Mouse (Mus musculus): ENCODE results near the gene Ctnnbl1. TPM values are rescaled to one million over a fixed set of nuclear protein-coding genes. Genes with fewer than 3 reads are reported as not detected.

Gene Ctnnbl1
- polyA plus RNA-seq, 1 experiment from 2014 or later, result 35.6 TPM

- Histone ChIP-seq H3K4me3 (ENCODE audit: inconsistent target) (no peak overlapping the region), H3K27ac (no peak overlapping the region)
- 86% methylated on average over 6 of the region's 6 CpGs for WGBS (ENCODE audit: missing documents)
Observed at GRCm38 (mm10) chr2:157841121-157841520, 103.9 kb downstream of the Ctnnbl1 start.

DNA sequence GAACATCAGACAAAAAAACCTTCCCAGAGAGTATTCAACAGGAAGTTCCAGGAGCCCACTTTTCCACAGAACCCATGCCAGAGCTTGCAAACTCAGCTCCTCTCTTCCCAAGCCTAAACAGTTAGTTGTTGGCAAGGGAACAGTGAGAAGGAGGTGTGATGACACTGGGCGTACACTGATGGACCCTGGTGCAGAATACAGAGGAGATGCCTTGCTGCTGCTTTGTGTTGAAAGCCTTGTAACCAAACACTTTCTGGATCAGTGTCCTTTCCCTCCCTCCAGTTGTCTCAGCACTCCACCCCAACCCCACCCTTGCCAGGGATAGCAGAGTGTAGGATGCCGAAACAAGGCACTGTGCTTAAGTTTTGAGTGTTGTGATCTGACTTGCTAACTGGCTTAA, 107.5 kb downstream of the Ctnnbl1 start:
- no peaks in the 10 kb centered on the region for H3K79me2 ChIP-seq (ENCODE audit: inconsistent target)
- 90% methylated on average over 2 of the region's 2 CpGs for WGBS (ENCODE audit: missing documents)
- H3K36me3 ChIP-seq (ENCODE audit: inconsistent target), result no peaks in the 10 kb centered on the region
- no peak overlapping the region for H3K4me3 ChIP-seq (ENCODE audit: inconsistent target)
- H3K27ac ChIP-seq, result no peak overlapping the region

More at GRCm38 (mm10) chr2:157841121-157841520, 103.9 kb downstream of the Ctnnbl1 start:
- Histone ChIP-seq H3K36me3 (ENCODE audit: inconsistent target) (no peaks in the 10 kb centered on the region), H3K79me2 (ENCODE audit: inconsistent target) (no peaks in the 10 kb centered on the region)

- Histone ChIP-seq H3K27ac (no peak overlapping the region), H3K36me3 (ENCODE audit: inconsistent target) (no peaks in the 10 kb centered on the region)
- WGBS (ENCODE audit: missing documents), result 64% methylated on average over 5 of the region's 5 CpGs
Observed at GRCm38 (mm10) chr2:157845831-157846230, 108.6 kb downstream of the Ctnnbl1 start.

DNA sequence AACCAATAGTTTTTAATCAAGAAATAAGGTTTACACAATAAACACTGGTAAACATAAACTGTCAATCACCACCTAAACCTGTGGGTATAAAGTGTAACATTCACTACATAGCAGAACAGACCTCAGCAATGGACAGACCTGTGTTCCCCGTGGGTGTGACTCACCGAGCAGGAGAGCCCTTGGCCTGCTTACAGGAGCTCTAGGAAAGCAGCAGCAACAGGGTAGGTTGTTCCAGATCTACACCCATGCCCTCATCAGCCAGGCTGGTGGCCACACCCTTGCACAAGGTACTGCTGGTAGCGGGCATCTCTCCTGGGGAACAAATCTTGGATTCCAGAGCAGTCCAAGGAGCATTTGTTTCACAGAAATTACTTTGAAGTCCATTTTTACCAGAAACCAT, 115.9 kb downstream of the Ctnnbl1 start:
- WGBS (ENCODE audit: missing documents), result 91% methylated on average over 3 of the region's 3 CpGs
- Histone ChIP-seq H3K36me3 (ENCODE audit: inconsistent target) (no peaks in the 10 kb centered on the region), H3K4me3 (ENCODE audit: inconsistent target) (no peak overlapping the region), H3K27ac (no peak overlapping the region), H3K79me2 (ENCODE audit: inconsistent target) (no peaks in the 10 kb centered on the region)

More at GRCm38 (mm10) chr2:157845831-157846230, 108.6 kb downstream of the Ctnnbl1 start:
- Histone ChIP-seq H3K4me3 (ENCODE audit: inconsistent target) (no peak overlapping the region), H3K79me2 (ENCODE audit: inconsistent target) (no peaks in the 10 kb centered on the region)

- Histone ChIP-seq H3K79me2 (ENCODE audit: inconsistent target) (no peaks in the 10 kb centered on the region), H3K4me3 (ENCODE audit: inconsistent target) (no peak overlapping the region), H3K36me3 (ENCODE audit: inconsistent target) (no peaks in the 10 kb centered on the region), H3K27ac (no peak overlapping the region)
- WGBS (ENCODE audit: missing documents), result 96% methylated on average over 6 of the region's 6 CpGs
Observed at GRCm38 (mm10) chr2:157855814-157856213, 118.6 kb downstream of the Ctnnbl1 start.

DNA sequence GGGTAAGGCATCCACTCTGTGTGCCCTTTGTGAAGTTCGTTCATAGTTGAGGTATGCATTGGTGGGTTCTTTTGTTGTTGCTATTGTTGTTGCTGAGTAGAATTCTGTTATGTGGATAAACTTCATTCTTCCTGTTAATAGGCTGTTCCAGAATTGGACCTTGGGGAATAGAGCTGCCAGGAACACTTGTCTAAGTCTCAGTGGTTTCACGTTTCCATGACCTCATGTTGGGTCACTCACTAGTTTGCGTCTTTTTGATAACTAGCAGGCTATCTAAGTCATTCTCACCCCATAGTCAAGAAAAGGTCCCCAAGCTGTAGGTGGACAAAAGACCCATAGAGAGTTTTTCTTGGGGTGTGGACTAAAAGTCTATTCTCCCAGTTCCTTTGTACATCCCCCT, 120.3 kb downstream of the Ctnnbl1 start:
- no peak overlapping the region for H3K4me3 ChIP-seq (ENCODE audit: inconsistent target)
- H3K36me3 ChIP-seq (ENCODE audit: inconsistent target), result no peaks in the 10 kb centered on the region
- no peaks in the 10 kb centered on the region for H3K79me2 ChIP-seq (ENCODE audit: inconsistent target)
- no peak overlapping the region for H3K27ac ChIP-seq
- 100% methylated on average over 3 of the region's 3 CpGs for WGBS (ENCODE audit: missing documents)

DNA sequence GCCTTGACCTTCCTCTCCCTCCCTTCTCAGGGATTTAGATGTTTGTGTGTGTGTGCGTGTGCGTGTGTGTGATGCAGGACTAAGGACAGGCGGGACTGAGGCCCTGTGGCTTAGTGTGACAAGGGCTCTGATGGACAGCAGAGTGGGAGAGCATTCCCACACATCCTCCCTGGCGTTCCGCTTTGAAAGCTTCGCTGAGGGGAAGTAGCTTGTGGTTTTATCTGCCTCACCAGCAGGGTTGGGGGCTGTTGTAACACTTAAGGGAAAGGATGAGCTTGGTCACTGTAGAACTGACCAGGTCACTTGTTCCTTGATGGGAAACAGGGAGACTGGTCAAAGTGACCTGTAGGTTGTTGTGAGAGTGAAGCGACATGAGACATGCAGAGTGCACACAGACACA, 121.1 kb downstream of the Ctnnbl1 start:
- Histone ChIP-seq H3K4me3 (ENCODE audit: inconsistent target) (no peak overlapping the region), H3K36me3 (ENCODE audit: inconsistent target) (no peaks in the 10 kb centered on the region), H3K27ac (no peak overlapping the region), H3K79me2 (ENCODE audit: inconsistent target) (no peaks in the 10 kb centered on the region)
- 38% methylated on average over 7 of the region's 7 CpGs for WGBS (ENCODE audit: missing documents)

- no peaks in the 10 kb centered on the region for H3K79me2 ChIP-seq (ENCODE audit: inconsistent target)
- no peaks in the 10 kb centered on the region for H3K36me3 ChIP-seq (ENCODE audit: inconsistent target)
- 86% methylated on average over 8 of the region's 8 CpGs for WGBS (ENCODE audit: missing documents)
- no peak overlapping the region for H3K27ac ChIP-seq
- H3K4me3 ChIP-seq (ENCODE audit: inconsistent target), result no peak overlapping the region
Observed at GRCm38 (mm10) chr2:157859046-157859701, 122.0 kb downstream of the Ctnnbl1 start.

DNA sequence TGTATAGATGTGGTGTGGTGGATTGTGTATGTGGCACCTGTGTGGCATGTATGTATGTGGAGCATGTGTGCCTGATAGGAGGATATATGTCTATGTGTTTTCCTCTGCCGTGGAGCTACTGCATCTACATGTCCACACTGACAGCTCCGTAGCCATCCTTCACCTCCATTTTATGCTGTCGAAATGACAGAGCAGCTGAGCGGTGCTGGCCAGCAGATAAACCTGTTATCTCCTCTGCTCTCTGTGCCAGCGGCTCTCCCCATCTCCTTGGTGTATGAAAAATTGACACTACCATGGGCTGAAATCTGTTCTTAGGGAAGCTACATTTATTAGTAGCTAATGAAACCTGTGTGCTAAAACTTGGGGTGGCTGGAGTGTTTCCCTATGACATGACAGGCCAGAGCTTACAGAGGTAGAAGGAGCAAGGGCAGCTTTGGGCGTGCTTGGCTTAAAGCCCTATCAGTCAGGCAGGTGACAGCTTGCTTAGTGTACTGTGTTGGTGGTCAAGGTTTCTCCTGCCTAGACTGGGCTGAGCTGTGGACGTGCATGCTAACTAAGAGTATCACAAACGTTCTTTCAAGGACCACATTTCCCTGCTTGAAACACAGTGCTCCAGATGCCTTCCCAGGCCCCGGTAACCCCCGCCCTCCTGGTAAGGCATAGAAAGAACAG, 124.2 kb downstream of the Ctnnbl1 start:
- no peaks in the 10 kb centered on the region for H3K79me2 ChIP-seq (ENCODE audit: inconsistent target)
- H3K36me3 ChIP-seq (ENCODE audit: inconsistent target), result no peaks in the 10 kb centered on the region
- H3K27ac ChIP-seq, result no peak overlapping the region
- no peak overlapping the region for H3K4me3 ChIP-seq (ENCODE audit: inconsistent target)
- WGBS (ENCODE audit: missing documents), result 93% methylated on average over 10 of the region's 10 CpGs

DNA sequence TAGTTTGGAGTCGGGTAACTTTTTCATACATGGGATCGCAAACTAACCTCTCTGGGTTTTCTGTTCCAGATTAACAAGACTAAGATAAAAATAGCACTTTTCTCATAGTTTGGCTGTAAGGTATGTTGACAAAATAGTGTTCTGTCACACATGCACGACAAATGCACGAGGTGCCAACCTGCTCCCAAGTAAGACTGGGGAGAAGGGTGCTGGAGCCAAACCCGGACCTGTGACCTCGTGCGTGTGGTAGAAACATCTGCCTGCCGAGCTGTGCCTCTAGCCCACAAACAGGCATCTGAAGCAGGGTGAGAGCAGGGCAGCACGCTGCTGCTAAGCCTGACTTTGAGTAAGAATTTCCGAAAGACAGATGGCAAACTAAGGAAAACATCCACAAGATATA, 125.1 kb downstream of the Ctnnbl1 start:
- Histone ChIP-seq H3K4me3 (ENCODE audit: inconsistent target) (no peak overlapping the region), H3K36me3 (ENCODE audit: inconsistent target) (no peaks in the 10 kb centered on the region), H3K79me2 (ENCODE audit: inconsistent target) (no peaks in the 10 kb centered on the region), H3K27ac (no peak overlapping the region)
- 92% methylated on average over 10 of the region's 10 CpGs for WGBS (ENCODE audit: missing documents)

DNA sequence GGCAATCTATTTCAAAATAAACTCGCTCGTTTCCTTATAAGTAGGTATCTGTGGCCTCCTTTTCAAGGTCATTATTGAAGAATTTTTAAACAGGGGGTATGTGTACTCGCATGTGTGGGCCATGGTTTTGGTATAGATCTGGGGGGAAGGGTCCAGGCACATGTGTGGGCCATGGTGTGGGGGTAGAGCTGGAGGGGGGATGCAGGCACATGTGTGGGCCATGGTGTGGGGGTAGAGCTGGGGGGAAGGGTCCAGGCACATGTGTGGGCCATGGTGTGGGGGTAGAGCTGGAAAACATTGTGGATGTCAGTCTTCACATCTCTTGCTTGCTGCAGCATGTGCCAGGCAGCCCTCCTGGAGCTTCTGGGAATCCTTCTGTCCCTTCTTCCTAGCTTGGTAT, 129.9 kb downstream of the Ctnnbl1 start:
- 88% methylated on average over 3 of the region's 3 CpGs for WGBS (ENCODE audit: missing documents)
- Histone ChIP-seq H3K36me3 (ENCODE audit: inconsistent target) (no peaks in the 10 kb centered on the region; the same call in 1 of the 2 replicates), H3K27ac (no peak overlapping the region), H3K79me2 (ENCODE audit: inconsistent target) (no peaks in the 10 kb centered on the region), H3K4me3 (ENCODE audit: inconsistent target) (no peak overlapping the region)

DNA sequence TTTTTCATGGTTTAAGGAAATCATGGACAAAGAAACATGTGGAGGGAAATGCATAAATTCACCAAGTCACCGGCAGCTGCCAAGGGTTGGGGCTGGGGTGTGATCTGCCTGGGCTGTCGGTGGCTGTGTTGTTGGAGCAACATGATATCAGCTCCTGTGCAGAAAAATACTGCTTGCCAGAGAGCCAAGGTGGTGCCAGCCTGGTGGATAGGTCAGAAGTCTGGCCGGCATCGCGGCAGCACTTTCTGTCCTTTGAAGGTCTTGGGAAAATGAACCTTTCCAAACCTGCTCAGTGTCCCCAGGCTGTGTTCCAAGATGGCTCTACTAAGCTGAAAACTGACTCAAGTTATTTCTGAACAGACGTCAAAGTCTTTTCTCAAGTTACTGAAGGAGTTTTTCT, 133.0 kb downstream of the Ctnnbl1 start:
- Histone ChIP-seq H3K36me3 (ENCODE audit: inconsistent target) (no peaks in the 10 kb centered on the region; the same call in 1 of the 2 replicates), H3K27ac (no peak overlapping the region), H3K4me3 (ENCODE audit: inconsistent target) (no peak overlapping the region), H3K79me2 (ENCODE audit: inconsistent target) (no peaks in the 10 kb centered on the region)
- 90% methylated on average over 6 of the region's 6 CpGs for WGBS (ENCODE audit: missing documents)

GRCm38 (mm10) chr2:157873223-157873622, 136.0 kb downstream of the Ctnnbl1 start:
- 87% methylated on average over 6 of the region's 6 CpGs for WGBS (ENCODE audit: missing documents)
- no peak overlapping the region for H3K4me3 ChIP-seq (ENCODE audit: inconsistent target)
- H3K27ac ChIP-seq, result no peak overlapping the region
- no peaks in the 10 kb centered on the region for H3K79me2 ChIP-seq (ENCODE audit: inconsistent target)
- H3K36me3 ChIP-seq (ENCODE audit: inconsistent target), result no peaks in the 10 kb centered on the region; the same call in 1 of the 2 replicates

DNA sequence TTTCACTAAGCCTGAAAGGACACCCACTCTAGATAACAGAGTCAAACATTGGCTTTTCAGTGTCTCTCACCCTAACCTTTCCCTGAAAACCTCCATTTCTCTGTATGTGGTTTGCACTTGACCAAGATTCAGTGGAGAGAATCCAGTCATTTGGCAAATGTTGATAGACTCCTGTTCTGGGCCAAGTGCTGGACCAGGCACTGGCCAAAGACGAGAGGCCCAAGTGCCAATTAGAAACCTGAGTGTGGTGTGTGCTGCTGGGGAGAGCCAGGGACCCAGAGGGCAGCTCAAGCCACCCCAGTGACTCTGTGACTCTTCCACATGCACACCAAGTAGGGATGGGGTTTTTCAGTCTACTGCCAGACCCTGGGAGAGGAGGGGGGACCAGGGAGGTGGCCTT, 136.5 kb downstream of the Ctnnbl1 start:
- Histone ChIP-seq H3K4me3 (ENCODE audit: inconsistent target) (no peak overlapping the region), H3K36me3 (ENCODE audit: inconsistent target) (no peaks in the 10 kb centered on the region; the same call in 1 of the 2 replicates), H3K79me2 (ENCODE audit: inconsistent target) (no peaks in the 10 kb centered on the region), H3K27ac (no peak overlapping the region)
- 93% methylated on average over 1 of the region's 1 CpGs for WGBS (ENCODE audit: missing documents)

DNA sequence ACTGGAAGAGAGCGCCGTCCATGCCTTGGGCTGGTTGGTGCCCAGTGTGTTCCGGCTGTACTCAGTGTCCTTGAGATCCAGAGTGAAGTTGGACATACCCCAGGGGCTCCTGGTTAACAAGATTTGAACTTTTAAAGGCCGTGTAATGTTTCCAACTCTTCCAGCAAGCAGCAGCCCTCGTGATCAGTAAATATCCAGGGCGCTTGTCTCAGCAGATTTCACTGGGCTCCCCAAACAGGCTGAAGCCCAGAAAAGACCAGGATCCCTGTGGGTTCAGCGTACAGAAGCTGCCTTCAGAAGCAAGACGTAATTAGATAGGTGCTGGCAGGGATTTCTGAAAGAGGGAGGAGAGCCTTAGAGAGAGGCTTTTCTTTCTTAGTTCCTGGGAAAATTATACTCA, 137.9 kb downstream of the Ctnnbl1 start:
- Histone ChIP-seq H3K27ac (no peak overlapping the region), H3K79me2 (ENCODE audit: inconsistent target) (no peaks in the 10 kb centered on the region), H3K4me3 (ENCODE audit: inconsistent target) (no peak overlapping the region), H3K36me3 (ENCODE audit: inconsistent target) (no peaks in the 10 kb centered on the region; the same call in 1 of the 2 replicates)
- WGBS (ENCODE audit: missing documents), result 93% methylated on average over 8 of the region's 8 CpGs

Data from macrophage (primary cell).